Mouse (Mus musculus): Measurements from ENCODE around the gene Clip2.

Clip2 gene

GRCm38 (mm10) chr5:134552110-134552972, at the start of gene Clip2:
TSS of gene Clip2 (minus strand) at chr5:134552434.
- peak; percentile 100 for DNase-seq (ENCODE audit: low spot score)

- DNase-seq (ENCODE audit: low spot score): no peak
Observed at GRCm38 (mm10) chr5:134597711-134598110, 45.5 kb upstream of the Clip2 start.

- no peak for DNase-seq (ENCODE audit: low spot score)
Observed at GRCm38 (mm10) chr5:134593093-134593492, 40.9 kb upstream of the Clip2 start.

GRCm38 (mm10) chr5:134592026-134592581, 39.9 kb upstream of the Clip2 start:
- DNase-seq (ENCODE audit: low spot score): no peak

- no peak for DNase-seq (ENCODE audit: low spot score)
Observed at GRCm38 (mm10) chr5:134589900-134590299, 37.7 kb upstream of the Clip2 start.

- DNase-seq (ENCODE audit: low spot score): no peak
Observed at GRCm38 (mm10) chr5:134584798-134585197, 32.6 kb upstream of the Clip2 start.

- DNase-seq (ENCODE audit: low spot score): no peak
Observed at GRCm38 (mm10) chr5:134583884-134584213, 31.6 kb upstream of the Clip2 start.

- DNase-seq (ENCODE audit: low spot score): no peak
Observed at GRCm38 (mm10) chr5:134583006-134583883, 31.0 kb upstream of the Clip2 start.

- DNase-seq (ENCODE audit: low spot score): peak; percentile 99
Observed at GRCm38 (mm10) chr5:134582221-134582907, 30.1 kb upstream of the Clip2 start.

GRCm38 (mm10) chr5:134581146-134581545, 28.9 kb upstream of the Clip2 start, which contains the start of gene Rfc2:
TSS of gene Rfc2 (plus strand) at chr5:134581366.
- DNase-seq (ENCODE audit: low spot score): no peak

- no peak for DNase-seq (ENCODE audit: low spot score)
Observed at GRCm38 (mm10) chr5:134579135-134579534, 26.9 kb upstream of the Clip2 start.

GRCm38 (mm10) chr5:134577534-134577933, 25.3 kb upstream of the Clip2 start:
- DNase-seq (ENCODE audit: low spot score): no peak

GRCm38 (mm10) chr5:134576517-134577220, 24.4 kb upstream of the Clip2 start:
- no peak for DNase-seq (ENCODE audit: low spot score)

GRCm38 (mm10) chr5:134575833-134576232, 23.6 kb upstream of the Clip2 start:
- no peak for DNase-seq (ENCODE audit: low spot score)

GRCm38 (mm10) chr5:134572508-134573214, 20.4 kb upstream of the Clip2 start:
- DNase-seq (ENCODE audit: low spot score): no peak

- peak; percentile 91 for DNase-seq (ENCODE audit: low spot score)
Observed at GRCm38 (mm10) chr5:134571730-134572507, 19.7 kb upstream of the Clip2 start.

GRCm38 (mm10) chr5:134568964-134569491, 16.8 kb upstream of the Clip2 start:
- DNase-seq (ENCODE audit: low spot score): peak; percentile 73

- DNase-seq (ENCODE audit: low spot score): no peak
Observed at GRCm38 (mm10) chr5:134568030-134568429, 15.8 kb upstream of the Clip2 start.

- DNase-seq (ENCODE audit: low spot score): no peak
Observed at GRCm38 (mm10) chr5:134567445-134567844, 15.2 kb upstream of the Clip2 start.

GRCm38 (mm10) chr5:134565696-134566095, 13.5 kb upstream of the Clip2 start:
- DNase-seq (ENCODE audit: low spot score): no peak
